ENCODE assay signal across 16 mouse cellular contexts in genomic region chr8:91612387-91613130, GRCm38 (mm10).
DNase-seq lines count a peak whose midpoint lies in the region; ATAC-seq and TF ChIP-seq lines count a peak whose summit lies in the region.
"Had no signal": no experiment of that assay in that cellular context is flagged by ENCODE, and none has a peak within 500 bp of the region (broad histone marks: within the 10 kb centered on the region; RNA-seq: fewer than 3 reads in every experiment).

No protein-coding gene starts in this region.

- H3K4me3 ChIP-seq in hindbrain, embryonic 10.5 days, result no peak overlapping the region
- no peak overlapping the region for H3K4me3 ChIP-seq in hindbrain, postnatal 0 days (ENCODE audit: low read length)
- no peak overlapping the region for H3K4me3 ChIP-seq in hindbrain, embryonic 12.5 days
- H3K4me3 ChIP-seq in midbrain, embryonic 14.5 days (replicated peaks; ENCODE audit: low read depth, low read length), result no peak overlapping the region
- no peak overlapping the region for H3K4me3 ChIP-seq in left cerebral cortex, adult 2 months
- H3K4me3 ChIP-seq: intestine, embryonic 15.5 days had no signal

- H3K36me3 ChIP-seq in hindbrain, embryonic 10.5 days, result no peaks in the 10 kb centered on the region
- no peaks in the 10 kb centered on the region for H3K36me3 ChIP-seq in hindbrain, postnatal 0 days (ENCODE audit: insufficient read depth, low read length)
- H3K36me3 ChIP-seq in hindbrain, embryonic 12.5 days, result no peaks in the 10 kb centered on the region
- H3K36me3 ChIP-seq in midbrain, embryonic 14.5 days (ENCODE audit: control insufficient read depth, insufficient read depth, low read length), result no peaks in the 10 kb centered on the region
- H3K36me3 ChIP-seq: intestine, embryonic 15.5 days had no signal

- no peak overlapping the region for H3K9ac ChIP-seq in hindbrain, postnatal 0 days (replicated peaks; ENCODE audit: low read length)
- H3K9ac ChIP-seq in hindbrain, embryonic 12.5 days, result no peak overlapping the region
- H3K9ac ChIP-seq in midbrain, embryonic 14.5 days (replicated peaks; ENCODE audit: low read length), result 0 out of 2 replicates have a peak overlapping the region, but pooled peaks have one; percentile 32
- H3K9ac ChIP-seq: intestine, embryonic 15.5 days had no signal

- WGBS in hindbrain, embryonic 10.5 days, result 51% methylated on average over 18 of the region's 18 CpGs
- 39% methylated on average over 18 of the region's 18 CpGs for WGBS in hindbrain, postnatal 0 days
- WGBS in hindbrain, embryonic 12.5 days, result 31% methylated on average over 18 of the region's 18 CpGs
- 29% methylated on average over 18 of the region's 18 CpGs for WGBS in midbrain, embryonic 14.5 days

- no peak overlapping the region; the same call in 1 of the 2 replicates for H3K4me2 ChIP-seq in hindbrain, postnatal 0 days (ENCODE audit: low read depth, low read length)
- H3K4me2 ChIP-seq in hindbrain, embryonic 12.5 days (replicated peaks), result peak overlapping the region; percentile 9; the same call in 1 of the 2 replicates
- peak overlapping the region; percentile 1; the same call in 1 of the 2 replicates for H3K4me2 ChIP-seq in midbrain, embryonic 14.5 days (ENCODE audit: low read length)
- H3K4me2 ChIP-seq: intestine, embryonic 15.5 days had no signal

- no peaks in the 10 kb centered on the region for H3K9me3 ChIP-seq in hindbrain, embryonic 10.5 days
- H3K9me3 ChIP-seq in hindbrain, postnatal 0 days (ENCODE audit: low read length), result no peaks in the 10 kb centered on the region
- H3K9me3 ChIP-seq in hindbrain, embryonic 12.5 days (replicated peaks), result no peaks in the 10 kb centered on the region
- no peaks in the 10 kb centered on the region for H3K9me3 ChIP-seq in midbrain, embryonic 14.5 days (ENCODE audit: control insufficient read depth, low read length)
- H3K9me3 ChIP-seq: G1E; intestine, embryonic 15.5 days had no signal

- no peak for ATAC-seq in hindbrain, postnatal 0 days
- peak; percentile 39 for ATAC-seq in hindbrain, embryonic 12.5 days (ENCODE audit: low FRiP score)
- ATAC-seq in midbrain, embryonic 14.5 days (ENCODE audit: low FRiP score, low TSS enrichment), result no peak
- ATAC-seq: activated CD4-positive, CD25-positive, alpha-beta regulatory T cell, adult 4 months; intestine, embryonic 15.5 days had no signal

- H3K27ac ChIP-seq in hindbrain, embryonic 10.5 days, result peak overlapping the region; percentile 75
- H3K27ac ChIP-seq in hindbrain, postnatal 0 days, result no peak overlapping the region
- peak overlapping the region; percentile 14 for H3K27ac ChIP-seq in hindbrain, embryonic 12.5 days
- H3K27ac ChIP-seq in midbrain, embryonic 14.5 days (replicated peaks; ENCODE audit: low read depth, low read length), result peak overlapping the region; percentile 22; the same call in 1 of the 2 replicates
- no peak overlapping the region for H3K27ac ChIP-seq in left cerebral cortex, adult 2 months
- H3K27ac ChIP-seq: intestine, embryonic 15.5 days had no signal

- no peak for TF ChIP-seq CTCF in hindbrain, postnatal 0 days (IDR thresholded peaks at IDR 0.05; ENCODE audit: low read depth)
- TF ChIP-seq CTCF in left cerebral cortex, adult 2 months (IDR thresholded peaks at IDR 0.05), result no peak

- peaks cover 2% of the 10 kb centered on the region; the same call in 1 of the 2 replicates for H3K27me3 ChIP-seq in hindbrain, embryonic 10.5 days (ENCODE audit: insufficient read depth, poor library complexity, severe bottlenecking)
- 0 out of 2 replicates have a peak, but pooled peaks cover 3% of the 10 kb centered on the region for H3K27me3 ChIP-seq in hindbrain, postnatal 0 days (ENCODE audit: insufficient read depth, low read length)
- H3K27me3 ChIP-seq in hindbrain, embryonic 12.5 days, result peaks cover 8% of the 10 kb centered on the region; the same call in 1 of the 2 replicates
- no peaks in the 10 kb centered on the region for H3K27me3 ChIP-seq in midbrain, embryonic 14.5 days (ENCODE audit: control insufficient read depth, insufficient read depth, low read length)
- H3K27me3 ChIP-seq: intestine, embryonic 15.5 days had no signal

- DNase-seq in hindbrain, embryonic 10.5 days (ENCODE audit: low spot score), result no peak
- no peak for DNase-seq in hindbrain, postnatal 0 days (ENCODE audit: low spot score)
- peak; percentile 51 for DNase-seq in embryo, embryonic 10.5 days (ENCODE audit: low spot score)
- DNase-seq in midbrain, embryonic 14.5 days, result peak; percentile 54
- DNase-seq in left cerebral cortex, adult 2 months (ENCODE audit: extremely low spot score in 1 of 2, low spot score in 2 of 2), result no peak
- no peak for DNase-seq in gastrocnemius, adult 18-20 months (ENCODE audit: low spot score)
- no peak for DNase-seq in right cerebral cortex, postnatal 25 days
- DNase-seq: B cell, adult 2 months; cerebellum, adult 8-10 months; liver; lung, postnatal 10 days; thymus, adult 18-20 months had no signal

- peaks cover 67% of the 10 kb centered on the region for H3K4me1 ChIP-seq in hindbrain, embryonic 10.5 days (replicated peaks)
- H3K4me1 ChIP-seq in hindbrain, postnatal 0 days (ENCODE audit: insufficient read depth, low read length), result peaks cover 4% of the 10 kb centered on the region
- H3K4me1 ChIP-seq in hindbrain, embryonic 12.5 days, result peaks cover 56% of the 10 kb centered on the region
- H3K4me1 ChIP-seq in midbrain, embryonic 14.5 days (ENCODE audit: control insufficient read depth, insufficient read depth, low read length), result peaks cover 48% of the 10 kb centered on the region
- H3K4me1 ChIP-seq: intestine, embryonic 15.5 days had no signal

- intact Hi-C loops in left cerebral cortex, adult 2 months (cut with DNase I), result loop anchor here (10.0 kb wide), 1 partner anchor 238 kb away; no protein-coding TSS in a partner anchor

Comparison
In these comparisons a context has a peak if more than half of its experiments do, and no peak if none do; other contexts are left out.
1. H3K27ac ChIP-seq: peak in hindbrain, embryonic 10.5 days (single experiment), hindbrain, embryonic 12.5 days (single experiment) and midbrain, embryonic 14.5 days (single experiment); none in hindbrain, postnatal 0 days (single experiment) and left cerebral cortex, adult 2 months (single experiment).
2. DNase-seq: peak in embryo, embryonic 10.5 days (single experiment) and midbrain, embryonic 14.5 days (single experiment); none in hindbrain, embryonic 10.5 days (single experiment), hindbrain, postnatal 0 days (single experiment), left cerebral cortex, adult 2 months (0 of 2), gastrocnemius, adult 18-20 months (single experiment) and right cerebral cortex, postnatal 25 days (single experiment).